Mouse (Mus musculus): Measurements from ENCODE around the gene Tas1r2. TPM values are rescaled to one million over a fixed set of nuclear protein-coding genes. Genes with fewer than 3 reads are reported as not detected.

Gene Tas1r2
- polyA plus RNA-seq, 1 experiment from 2014 or later = 0.05 TPM

- peaks cover 40% of the 10 kb centered on the region for H3K27me3 ChIP-seq (replicated peaks)
- no peak overlapping the region for H3K9ac ChIP-seq
- no peak overlapping the region for H3K4me2 ChIP-seq
- ATAC-seq (ENCODE audit: insufficient number of reproducible peaks, low FRiP score) = no peak
- no peaks in the 10 kb centered on the region for H3K4me1 ChIP-seq (replicated peaks)
- no peak overlapping the region for H3K4me3 ChIP-seq
- H3K9me3 ChIP-seq (replicated peaks) = 0 out of 2 replicates have a peak, but pooled peaks cover 3% of the 10 kb centered on the region
- no peaks in the 10 kb centered on the region for H3K36me3 ChIP-seq
- no peak overlapping the region for H3K27ac ChIP-seq (ENCODE audit: poor library complexity, severe bottlenecking)
- 69% methylated on average over 11 of the region's 11 CpGs for WGBS
These were observed 50.1 kb downstream of the Tas1r2 start for GRCm38 (mm10) chr4:139703468-139703867.

GRCm38 (mm10) chr4:139705986-139706385 is 52.6 kb downstream of the Tas1r2 start:
- H3K27me3 ChIP-seq (replicated peaks) = peaks cover 42% of the 10 kb centered on the region
- H3K4me3 ChIP-seq = no peak overlapping the region
- no peaks in the 10 kb centered on the region for H3K4me1 ChIP-seq (replicated peaks)
- no peaks in the 10 kb centered on the region for H3K9me3 ChIP-seq (replicated peaks)
- no peaks in the 10 kb centered on the region for H3K36me3 ChIP-seq
- no peak overlapping the region for H3K4me2 ChIP-seq
- no peak overlapping the region for H3K27ac ChIP-seq (ENCODE audit: poor library complexity, severe bottlenecking)
- ATAC-seq (ENCODE audit: insufficient number of reproducible peaks, low FRiP score) = no peak
- H3K9ac ChIP-seq = no peak overlapping the region
- WGBS = 70% methylated on average over 5 of the region's 5 CpGs

- H3K27me3 ChIP-seq (replicated peaks) = peaks cover 67% of the 10 kb centered on the region
- H3K9ac ChIP-seq = no peak overlapping the region
- H3K27ac ChIP-seq (ENCODE audit: poor library complexity, severe bottlenecking) = no peak overlapping the region
- no peak overlapping the region for H3K4me3 ChIP-seq
- H3K36me3 ChIP-seq = no peaks in the 10 kb centered on the region
- H3K4me2 ChIP-seq = no peak overlapping the region
- H3K4me1 ChIP-seq (replicated peaks) = no peaks in the 10 kb centered on the region
- no peak for ATAC-seq (ENCODE audit: insufficient number of reproducible peaks, low FRiP score)
- WGBS = 40% methylated on average over 25 of the region's 25 CpGs
- no peaks in the 10 kb centered on the region for H3K9me3 ChIP-seq (replicated peaks)
These were observed 57.4 kb downstream of the Tas1r2 start for GRCm38 (mm10) chr4:139710467-139711334.

- no peak overlapping the region for H3K4me3 ChIP-seq
- peaks cover 60% of the 10 kb centered on the region for H3K27me3 ChIP-seq (replicated peaks)
- no peak overlapping the region for H3K9ac ChIP-seq
- H3K4me1 ChIP-seq (replicated peaks) = no peaks in the 10 kb centered on the region
- no peak overlapping the region for H3K27ac ChIP-seq (ENCODE audit: poor library complexity, severe bottlenecking)
- ATAC-seq (ENCODE audit: insufficient number of reproducible peaks, low FRiP score) = no peak
- H3K4me2 ChIP-seq = no peak overlapping the region
- no peaks in the 10 kb centered on the region for H3K36me3 ChIP-seq
- no peaks in the 10 kb centered on the region for H3K9me3 ChIP-seq (replicated peaks)
- WGBS = 27% methylated on average over 13 of the region's 13 CpGs
These were observed 62.0 kb downstream of the Tas1r2 start for GRCm38 (mm10) chr4:139715241-139715932.

GRCm38 (mm10) chr4:139716477-139717169 is 63.3 kb downstream of the Tas1r2 start:
- ATAC-seq (ENCODE audit: insufficient number of reproducible peaks, low FRiP score) = no peak
- WGBS = 79% methylated on average over 10 of the region's 10 CpGs
- H3K27ac ChIP-seq (ENCODE audit: poor library complexity, severe bottlenecking) = no peak overlapping the region
- H3K36me3 ChIP-seq = no peaks in the 10 kb centered on the region
- no peak overlapping the region for H3K9ac ChIP-seq
- no peaks in the 10 kb centered on the region for H3K9me3 ChIP-seq (replicated peaks)
- H3K4me3 ChIP-seq = no peak overlapping the region
- H3K4me1 ChIP-seq (replicated peaks) = no peaks in the 10 kb centered on the region
- H3K27me3 ChIP-seq (replicated peaks) = peaks cover 47% of the 10 kb centered on the region
- no peak overlapping the region for H3K4me2 ChIP-seq

GRCm38 (mm10) chr4:139718978-139719377 is 65.6 kb downstream of the Tas1r2 start:
- Histone ChIP-seq H3K27me3 (replicated peaks) (peaks cover 32% of the 10 kb centered on the region), H3K4me2 (no peak overlapping the region), H3K36me3 (no peaks in the 10 kb centered on the region), H3K9me3 (replicated peaks) (no peaks in the 10 kb centered on the region), H3K4me1 (replicated peaks) (no peaks in the 10 kb centered on the region), H3K27ac (ENCODE audit: poor library complexity, severe bottlenecking) (no peak overlapping the region), H3K4me3 (no peak overlapping the region), H3K9ac (no peak overlapping the region)
- WGBS = 77% methylated on average over 5 of the region's 5 CpGs
- no peak for ATAC-seq (ENCODE audit: insufficient number of reproducible peaks, low FRiP score)

Small RNA genes lying within 50 kb of the gene (microRNA-seq; reads per million reads assigned to microRNA genes)
- not detected for gene Mir7020

Other genes starting within 250 kb of the Tas1r2 start
- 4.8 and 4.9 TPM in 2 replicates for gene Iffo2, start 123.0 kb upstream of the Tas1r2 start, polyA plus RNA-seq (2016; fragmentation: Nextera tagmentation; extraction: Ambion mirVana)
- not detected in 2 replicates for gene Gm21969, start 50.4 kb upstream of the Tas1r2 start, polyA plus RNA-seq (2016; fragmentation: Nextera tagmentation; extraction: Ambion mirVana)
- 22.7 and 23.2 TPM in 2 replicates for gene Aldh4a1, start 30.7 kb upstream of the Tas1r2 start, polyA plus RNA-seq (2016; fragmentation: Nextera tagmentation; extraction: Ambion mirVana)
- gene Pax7, start 180.0 kb downstream of the Tas1r2 start, polyA plus RNA-seq (2016; fragmentation: Nextera tagmentation; extraction: Ambion mirVana) = 0.04 and 0.06 TPM in 2 replicates

Data from heart, embryonic 12.5 days (tissue).